Mouse (Mus musculus): ENCODE measurements around the gene Hist1h2ai. TPM values are rescaled to one million over a fixed set of nuclear protein-coding genes. Genes with fewer than 3 reads are reported as not detected.
"Not testable (repeated sequence)": the region's sequence is repeated elsewhere in the genome, so short reads cannot be mapped to it uniquely, and the experiment has no call there.

The Hist1h2ai gene
- total RNA-seq, 1 experiment from 2014 or later: 351 TPM

GRCm38 (mm10) chr13:21722993-21723836 lies 7.0 kb downstream of the Hist1h2ai start:
- ATAC-seq (ENCODE audit: extremely low read depth, insufficient number of reproducible peaks, low FRiP score, poor library complexity, severe bottlenecking): no peak

- ATAC-seq (ENCODE audit: extremely low read depth, insufficient number of reproducible peaks, low FRiP score, poor library complexity, severe bottlenecking): no peak
Measured at GRCm38 (mm10) chr13:21727948-21728572, 11.8 kb downstream of the Hist1h2ai start.

- no peak for ATAC-seq (ENCODE audit: extremely low read depth, insufficient number of reproducible peaks, low FRiP score, poor library complexity, severe bottlenecking)
Measured at GRCm38 (mm10) chr13:21729544-21729943, 13.3 kb downstream of the Hist1h2ai start.

- no peak for ATAC-seq (ENCODE audit: extremely low read depth, insufficient number of reproducible peaks, low FRiP score, poor library complexity, severe bottlenecking)
Measured at GRCm38 (mm10) chr13:21733466-21733865, 17.2 kb downstream of the Hist1h2ai start.

- ATAC-seq (ENCODE audit: extremely low read depth, insufficient number of reproducible peaks, low FRiP score, poor library complexity, severe bottlenecking): peak; percentile 81
Measured at GRCm38 (mm10) chr13:21734010-21734905, 18.0 kb downstream of the Hist1h2ai start.

- ATAC-seq (ENCODE audit: extremely low read depth, insufficient number of reproducible peaks, low FRiP score, poor library complexity, severe bottlenecking): peak; percentile 55
Measured at GRCm38 (mm10) chr13:21734906-21735767, 18.9 kb downstream of the Hist1h2ai start, which contains the start of gene Hist1h4j. TSS of gene Hist1h4j (plus strand) at chr13:21735064.

- no peak for ATAC-seq (ENCODE audit: extremely low read depth, insufficient number of reproducible peaks, low FRiP score, poor library complexity, severe bottlenecking)
Measured at GRCm38 (mm10) chr13:21745006-21745405, 28.8 kb downstream of the Hist1h2ai start.

- ATAC-seq (ENCODE audit: extremely low read depth, insufficient number of reproducible peaks, low FRiP score, poor library complexity, severe bottlenecking): no peak
Measured at GRCm38 (mm10) chr13:21749387-21750158, 33.4 kb downstream of the Hist1h2ai start.

GRCm38 (mm10) chr13:21750159-21751017 lies 34.2 kb downstream of the Hist1h2ai start, which contains the start of gene Hist1h4k:
TSS of gene Hist1h4k (minus strand) at chr13:21750505.
- peak; percentile 56 for ATAC-seq (ENCODE audit: extremely low read depth, insufficient number of reproducible peaks, low FRiP score, poor library complexity, severe bottlenecking)

GRCm38 (mm10) chr13:21751417-21751816 lies 35.2 kb downstream of the Hist1h2ai start:
- no peak for ATAC-seq (ENCODE audit: extremely low read depth, insufficient number of reproducible peaks, low FRiP score, poor library complexity, severe bottlenecking)

GRCm38 (mm10) chr13:21751827-21752226 lies 35.6 kb downstream of the Hist1h2ai start:
- ATAC-seq (ENCODE audit: extremely low read depth, insufficient number of reproducible peaks, low FRiP score, poor library complexity, severe bottlenecking): no peak

- ATAC-seq (ENCODE audit: extremely low read depth, insufficient number of reproducible peaks, low FRiP score, poor library complexity, severe bottlenecking): no peak
Measured at GRCm38 (mm10) chr13:21752356-21752755, 36.1 kb downstream of the Hist1h2ai start.

- ATAC-seq (ENCODE audit: extremely low read depth, insufficient number of reproducible peaks, low FRiP score, poor library complexity, severe bottlenecking): no peak
Measured at GRCm38 (mm10) chr13:21753051-21753523, 36.9 kb downstream of the Hist1h2ai start.

GRCm38 (mm10) chr13:21753524-21754285 lies 37.5 kb downstream of the Hist1h2ai start, which contains the start of the genes Hist1h2ak and Hist1h2bn:
TSS of gene Hist1h2ak (minus strand) at chr13:21753827.
TSS of gene Hist1h2bn (plus strand) at chr13:21754123.
- peak; percentile 95 for ATAC-seq (ENCODE audit: extremely low read depth, insufficient number of reproducible peaks, low FRiP score, poor library complexity, severe bottlenecking)

- not testable (repeated sequence) for ATAC-seq (ENCODE audit: extremely low read depth, insufficient number of reproducible peaks, low FRiP score, poor library complexity, severe bottlenecking)
Measured at GRCm38 (mm10) chr13:21754294-21755001, 38.2 kb downstream of the Hist1h2ai start.

Data from neutrophil, adult 5-6 weeks (primary cell).